Mouse (Mus musculus) lung, adult 18-20 months (tissue): Measurements from ENCODE around the gene Gm8127.
A peak's percentile ranks its signal among the peaks of the same experiment; 100 is the strongest.
"Not testable (repeated sequence)": the region's sequence is repeated elsewhere in the genome, so short reads cannot be mapped to it uniquely, and the experiment has no call there.

ENCODE experiments used
- DNase-seq, 2 experiments: peaks; one replicate each; pipeline ENCODE4 v3.0.0; 2022; ENCODE audit warnings: mixed read lengths in 2 of 2

The Gm8127 gene

DNA sequence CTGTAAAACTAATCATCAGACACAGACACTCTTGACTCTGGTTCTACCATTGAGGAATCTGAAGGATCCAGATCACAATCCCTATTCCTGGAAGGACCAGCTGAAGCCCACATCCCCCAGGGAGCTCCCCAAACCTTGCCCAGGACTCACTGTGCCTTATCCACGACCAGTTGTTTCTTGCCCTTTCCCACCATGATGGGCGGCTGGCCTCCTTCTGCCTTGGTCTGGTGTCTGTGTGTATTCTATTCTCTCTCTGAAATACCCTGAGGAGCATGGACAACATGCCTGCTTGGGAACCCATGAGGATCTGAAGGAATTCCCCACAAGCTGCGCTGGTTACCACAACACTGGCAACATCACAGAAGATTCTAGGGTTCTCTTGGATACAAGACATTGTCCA is at the start of gene Gm8127:
Gene Gm8127, minus strand, starts transcription at position 330 of the 400 bp plus-strand sequence.
- not testable (repeated sequence) for DNase-seq

DNA sequence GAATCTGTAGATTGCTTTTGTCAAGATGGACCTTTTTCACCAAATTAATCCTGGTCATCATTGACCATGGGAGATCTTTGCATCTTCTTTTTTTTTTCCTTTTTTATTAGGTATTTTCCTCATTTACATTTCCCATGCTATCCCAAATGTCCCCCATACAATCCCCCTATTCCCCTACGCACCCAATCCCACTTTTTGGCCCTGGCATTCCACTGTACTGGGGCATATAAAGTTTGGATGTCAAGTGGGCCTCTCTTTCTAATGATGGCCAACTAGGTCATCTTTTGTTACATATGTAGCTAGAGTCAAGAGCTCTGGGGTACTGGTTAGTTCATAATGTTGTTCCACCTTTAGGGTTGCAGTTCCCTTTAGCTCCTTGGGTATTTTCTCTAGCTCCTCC is 44.0 kb upstream of the Gm8127 start:
- not testable (repeated sequence) for DNase-seq

- DNase-seq = peak in 1 of 2 experiments; percentile 7
Observed at GRCm38 (mm10) chr14:43331362-43331880, 37.8 kb upstream of the Gm8127 start.

- DNase-seq = not testable (repeated sequence)
Observed at GRCm38 (mm10) chr14:43328603-43329002, 35.0 kb upstream of the Gm8127 start.

- not testable (repeated sequence) for DNase-seq
Observed at GRCm38 (mm10) chr14:43319516-43319915, 25.9 kb upstream of the Gm8127 start.

GRCm38 (mm10) chr14:43278681-43279080 is 15.0 kb downstream of the Gm8127 start:
- not testable (repeated sequence) for DNase-seq

- DNase-seq = not testable (repeated sequence)
Observed at GRCm38 (mm10) chr14:43278146-43278545, 15.5 kb downstream of the Gm8127 start.

GRCm38 (mm10) chr14:43277468-43277867 is 16.2 kb downstream of the Gm8127 start:
- DNase-seq = not testable (repeated sequence)

- not testable (repeated sequence) for DNase-seq
Observed at GRCm38 (mm10) chr14:43275752-43276151, 17.9 kb downstream of the Gm8127 start.

DNA sequence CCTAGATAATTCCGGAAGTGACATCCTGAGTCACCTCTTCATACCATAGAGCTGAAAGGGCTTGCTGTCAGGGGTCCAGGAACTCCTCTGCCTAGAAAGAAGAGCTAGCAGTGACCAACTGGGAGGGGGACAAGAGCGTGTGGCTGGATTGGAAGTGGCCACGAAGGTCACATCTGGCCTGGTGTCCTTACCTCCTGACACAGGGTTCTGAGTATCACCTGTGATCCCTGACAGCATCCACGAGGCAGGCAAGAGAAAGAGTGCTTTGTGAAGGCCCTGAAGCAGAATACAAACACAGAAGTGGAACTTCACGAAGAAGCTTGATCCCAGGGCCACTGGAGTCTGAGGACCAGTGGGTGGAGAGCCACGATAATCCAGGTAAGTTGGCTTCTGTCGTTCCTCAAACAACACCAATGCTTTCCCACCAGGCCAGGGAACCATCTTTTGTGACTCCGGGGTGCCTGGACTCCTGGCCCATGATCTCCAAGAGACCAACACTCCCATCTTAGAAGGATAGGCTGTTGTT is 18.6 kb downstream of the Gm8127 start, which contains the start of gene Gm9732:
Gene Gm9732, plus strand, starts transcription at position 51 of the 526 bp plus-strand sequence.
- DNase-seq = peak in 1 of 2 experiments; percentile 30

GRCm38 (mm10) chr14:43273161-43273560 is 20.5 kb downstream of the Gm8127 start:
- DNase-seq = not testable (repeated sequence)

GRCm38 (mm10) chr14:43269211-43269610 is 24.4 kb downstream of the Gm8127 start:
- DNase-seq = not testable (repeated sequence)

DNA sequence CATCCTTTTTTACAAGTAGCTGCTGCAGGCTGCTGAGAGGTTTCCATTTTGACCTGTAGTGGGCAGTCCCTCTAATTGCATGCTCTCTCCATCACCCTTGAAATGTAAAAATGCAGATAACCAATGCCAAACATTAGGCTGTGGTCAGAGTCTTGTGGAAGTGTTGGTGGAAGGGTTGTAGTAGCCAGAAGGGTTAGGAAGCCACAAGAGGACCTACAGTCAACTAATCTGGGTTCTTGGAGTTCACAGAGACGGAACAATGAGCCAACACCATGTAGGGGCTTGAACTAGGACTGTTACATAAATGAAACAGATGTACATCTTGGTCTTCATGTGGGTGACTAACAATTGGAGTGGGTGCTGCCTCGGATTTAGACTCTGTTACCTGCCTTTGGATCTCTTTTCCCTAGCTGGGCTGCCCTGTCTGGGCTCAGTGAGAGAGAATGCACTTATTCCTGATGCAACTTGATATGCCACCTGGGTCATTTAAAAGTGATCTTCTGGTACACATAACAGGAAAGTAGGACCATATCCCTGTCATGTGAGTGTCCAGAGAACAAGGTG is 25.0 kb downstream of the Gm8127 start:
- DNase-seq = not testable (repeated sequence)

DNA sequence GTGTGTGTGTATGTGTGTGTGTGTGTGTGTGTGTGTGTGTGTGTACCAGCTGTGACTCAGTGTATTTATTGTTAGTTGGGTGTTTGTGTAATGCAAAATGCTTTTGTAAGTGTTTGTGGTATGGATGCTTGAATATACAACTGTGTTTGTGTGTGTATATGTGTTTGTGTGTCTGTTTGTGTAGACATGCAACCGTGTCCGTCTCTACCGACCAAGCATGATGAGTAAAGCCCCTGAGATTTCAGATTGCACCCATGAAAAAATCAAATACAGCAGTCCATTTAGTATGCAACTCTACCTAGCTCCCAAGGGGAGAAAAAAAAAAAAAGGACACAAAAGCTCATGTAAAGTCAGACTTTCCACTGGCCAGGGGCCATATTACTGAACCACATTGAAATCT is 30.2 kb downstream of the Gm8127 start:
- not testable (repeated sequence) for DNase-seq

DNA sequence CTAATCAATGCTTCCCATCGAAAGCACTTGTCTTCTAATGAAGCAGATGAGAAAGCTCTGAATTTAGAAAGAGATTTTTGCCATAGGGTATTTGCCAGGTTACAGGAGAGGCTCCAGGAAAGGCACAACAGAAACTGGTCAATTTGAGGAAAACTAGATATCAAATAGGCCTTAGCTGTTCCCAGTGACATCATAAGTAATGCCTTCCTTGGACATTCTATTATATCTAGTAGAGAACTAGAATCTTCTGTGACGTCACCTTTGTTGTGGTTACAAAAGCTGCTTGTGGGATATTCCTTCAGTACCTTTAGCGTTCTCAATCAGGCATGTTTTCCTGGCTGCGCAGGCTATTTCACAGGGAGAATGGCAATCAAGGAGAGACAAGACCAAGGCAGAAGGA is 35.3 kb downstream of the Gm8127 start, which contains the start of gene Gm8126:
Gene Gm8126, plus strand, starts transcription at position 301 of the 400 bp plus-strand sequence.
- DNase-seq = not testable (repeated sequence)

- not testable (repeated sequence) for DNase-seq
Observed at GRCm38 (mm10) chr14:43256511-43256910, 37.1 kb downstream of the Gm8127 start.

DNA sequence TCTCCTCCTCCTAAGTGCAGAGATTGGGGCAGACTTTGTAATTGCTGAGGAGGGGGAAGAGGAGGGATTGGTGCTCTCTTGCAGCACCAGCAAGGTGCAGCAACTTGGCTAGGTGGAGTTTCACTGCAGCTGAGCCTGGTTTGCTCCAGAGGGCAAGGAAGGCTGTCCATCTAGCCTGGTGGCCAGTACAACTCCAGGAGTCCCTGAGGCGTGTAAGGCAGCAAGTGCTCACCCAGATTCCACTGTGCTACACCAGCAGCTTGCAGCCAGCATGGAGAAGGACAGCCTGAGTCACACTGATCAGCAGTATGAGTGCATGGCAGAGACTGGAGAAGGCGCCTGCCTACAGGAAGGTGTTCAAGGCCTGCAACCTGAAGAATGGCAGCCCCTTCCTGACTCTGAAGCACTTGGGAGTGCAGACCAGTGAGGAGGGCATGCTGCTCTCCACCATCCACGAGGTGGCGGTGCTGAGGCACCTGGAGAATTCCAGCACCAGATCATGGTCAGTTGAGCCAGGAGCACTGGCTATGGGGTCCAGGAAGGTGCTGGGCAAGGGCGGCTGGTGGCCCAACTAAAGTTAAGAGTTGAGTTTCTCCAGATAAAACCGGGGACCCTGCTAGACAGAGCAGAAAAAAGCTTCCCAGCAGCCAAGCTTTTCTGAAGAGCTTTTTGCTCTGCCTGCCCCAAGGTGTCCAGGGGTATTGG is 42.9 kb downstream of the Gm8127 start:
- DNase-seq = not testable (repeated sequence)

DNA sequence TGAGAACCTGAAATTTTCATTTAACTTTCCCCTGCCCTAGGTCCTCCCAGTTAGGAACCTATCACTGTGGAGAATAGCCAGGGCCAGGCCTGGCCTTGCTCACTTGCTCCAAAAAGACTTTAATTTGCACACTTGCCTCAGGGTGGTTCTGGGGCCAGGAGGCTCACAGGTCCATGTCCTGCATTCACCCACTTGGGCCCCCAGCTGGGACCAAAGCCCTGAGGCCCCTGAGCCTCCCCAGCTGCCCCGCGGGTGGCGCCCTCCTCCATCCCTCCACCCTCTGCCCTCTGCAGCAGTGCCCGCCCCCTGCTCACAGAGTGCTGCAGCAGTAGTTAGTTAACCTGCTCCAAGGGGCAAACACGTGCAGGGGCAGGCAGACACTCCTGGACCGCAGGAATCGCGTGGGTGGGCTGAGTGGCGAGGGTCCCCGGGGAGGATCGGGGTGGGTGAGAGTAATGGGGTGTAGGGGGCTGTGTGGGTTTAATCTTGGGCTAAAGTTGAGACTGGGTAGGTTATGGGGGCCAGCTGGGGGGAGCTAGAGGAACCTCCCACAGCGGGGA is 43.9 kb downstream of the Gm8127 start:
- not testable (repeated sequence) for DNase-seq
